Mouse (Mus musculus): ENCODE results near the gene Fiz1. TPM values are rescaled to one million over a fixed set of nuclear protein-coding genes. Genes with fewer than 3 reads are reported as not detected.

The Fiz1 gene
- polyA plus RNA-seq, 1 experiment from 2014 or later = 56.5 TPM

GRCm38 (mm10) chr7:5053456-5054179, 39.1 kb upstream of the Fiz1 start:
- H3K4me1 ChIP-seq = peaks cover 53% of the 10 kb centered on the region
- no peak overlapping the region for H3K27ac ChIP-seq (replicated peaks)

GRCm38 (mm10) chr7:5052931-5053343, 38.4 kb upstream of the Fiz1 start:
- Histone ChIP-seq H3K4me3 (peak overlapping the region; percentile 88), H3K27me3 (replicated peaks; ENCODE audit: low read depth, poor library complexity, severe bottlenecking) (peaks cover 73% of the 10 kb centered on the region), H3K36me3 (replicated peaks) (no peaks in the 10 kb centered on the region), H3K9me3 (0 out of 2 replicates have a peak, but pooled peaks cover 3% of the 10 kb centered on the region), H3K27ac (replicated peaks) (peak overlapping the region; percentile 55), H3K4me1 (peaks cover 53% of the 10 kb centered on the region)
- WGBS = 3% methylated on average over 45 of the region's 45 CpGs
- DNase-seq (ENCODE audit: low spot score) = peak; percentile 40

More at GRCm38 (mm10) chr7:5053456-5054179, 39.1 kb upstream of the Fiz1 start:
- WGBS = 8% methylated on average over 32 of the region's 32 CpGs
- 0 out of 2 replicates have a peak, but pooled peaks cover 3% of the 10 kb centered on the region for H3K9me3 ChIP-seq
- H3K4me3 ChIP-seq = peak overlapping the region; percentile 88
- DNase-seq (ENCODE audit: low spot score) = peak; percentile 36
- H3K36me3 ChIP-seq (replicated peaks) = no peaks in the 10 kb centered on the region
- H3K27me3 ChIP-seq (replicated peaks; ENCODE audit: low read depth, poor library complexity, severe bottlenecking) = peaks cover 80% of the 10 kb centered on the region

- H3K4me1 ChIP-seq = peaks cover 51% of the 10 kb centered on the region
- H3K9me3 ChIP-seq = 0 out of 2 replicates have a peak, but pooled peaks cover 3% of the 10 kb centered on the region
- peak overlapping the region; percentile 88 for H3K4me3 ChIP-seq
- H3K27me3 ChIP-seq (replicated peaks; ENCODE audit: low read depth, poor library complexity, severe bottlenecking) = peaks cover 68% of the 10 kb centered on the region
- DNase-seq (ENCODE audit: low spot score) = peak; percentile 38
- no peak overlapping the region for H3K27ac ChIP-seq (replicated peaks)
- WGBS = 3% methylated on average over 12 of the region's 12 CpGs
- no peaks in the 10 kb centered on the region for H3K36me3 ChIP-seq (replicated peaks)
Measured at GRCm38 (mm10) chr7:5052438-5052837, 37.9 kb upstream of the Fiz1 start.

GRCm38 (mm10) chr7:5051193-5052192, 37.0 kb upstream of the Fiz1 start, which contains the start of gene Zfp580:
Gene Zfp580, plus strand, starts transcription at chr7:5051538.
- Histone ChIP-seq H3K36me3 (replicated peaks) (no peaks in the 10 kb centered on the region), H3K4me3 (peak within 1 kb of the TSS; percentile 88), H3K27me3 (replicated peaks; ENCODE audit: low read depth, poor library complexity, severe bottlenecking) (peaks cover 59% of the 10 kb centered on the region), H3K9me3 (no peaks in the 10 kb centered on the region), H3K4me1 (peaks cover 42% of the 10 kb centered on the region), H3K27ac (replicated peaks) (peak within 1 kb of the TSS; percentile 90)
- peak; percentile 87 for DNase-seq (ENCODE audit: low spot score)
- 1% methylated on average over 65 of the region's 65 CpGs for WGBS

GRCm38 (mm10) chr7:5047313-5047712, 32.8 kb upstream of the Fiz1 start:
- H3K27ac ChIP-seq (replicated peaks) = no peak overlapping the region
- 30% methylated on average over 2 of the region's 2 CpGs for WGBS
- H3K4me3 ChIP-seq = no peak overlapping the region
- no peaks in the 10 kb centered on the region for H3K36me3 ChIP-seq (replicated peaks)
- peaks cover 17% of the 10 kb centered on the region for H3K27me3 ChIP-seq (replicated peaks; ENCODE audit: low read depth, poor library complexity, severe bottlenecking)
- no peak for DNase-seq (ENCODE audit: low spot score)
- H3K9me3 ChIP-seq = no peaks in the 10 kb centered on the region
- peaks cover 19% of the 10 kb centered on the region for H3K4me1 ChIP-seq

- no peak overlapping the region for H3K4me3 ChIP-seq
- WGBS = 68% methylated on average over 2 of the region's 2 CpGs
- peaks cover 10% of the 10 kb centered on the region for H3K27me3 ChIP-seq (replicated peaks; ENCODE audit: low read depth, poor library complexity, severe bottlenecking)
- no peak for DNase-seq (ENCODE audit: low spot score)
- H3K4me1 ChIP-seq = peaks cover 9% of the 10 kb centered on the region
- peaks cover 4% of the 10 kb centered on the region; the same call in 1 of the 2 replicates for H3K36me3 ChIP-seq (replicated peaks)
- H3K9me3 ChIP-seq = no peaks in the 10 kb centered on the region
- no peak overlapping the region for H3K27ac ChIP-seq (replicated peaks)
Measured at GRCm38 (mm10) chr7:5046112-5046511, 31.6 kb upstream of the Fiz1 start.

GRCm38 (mm10) chr7:5044981-5045380, 30.5 kb upstream of the Fiz1 start:
- Histone ChIP-seq H3K36me3 (replicated peaks) (peaks cover 7% of the 10 kb centered on the region; the same call in 1 of the 2 replicates), H3K4me3 (no peak overlapping the region), H3K4me1 (no peaks in the 10 kb centered on the region), H3K9me3 (no peaks in the 10 kb centered on the region), H3K27ac (replicated peaks) (no peak overlapping the region), H3K27me3 (replicated peaks; ENCODE audit: low read depth, poor library complexity, severe bottlenecking) (0 out of 2 replicates have a peak, but pooled peaks cover 2% of the 10 kb centered on the region)
- 86% methylated on average over 2 of the region's 2 CpGs for WGBS
- DNase-seq (ENCODE audit: low spot score) = no peak

- Histone ChIP-seq H3K27me3 (replicated peaks; ENCODE audit: low read depth, poor library complexity, severe bottlenecking) (no peaks in the 10 kb centered on the region), H3K27ac (replicated peaks) (peak overlapping the region; percentile 98; the same call in 1 of the 2 replicates), H3K4me3 (peak overlapping the region; percentile 82), H3K9me3 (peaks cover 11% of the 10 kb centered on the region; the same call in 1 of the 2 replicates), H3K4me1 (peaks cover 6% of the 10 kb centered on the region; the same call in 1 of the 2 replicates), H3K36me3 (replicated peaks) (peaks cover 32% of the 10 kb centered on the region)
- DNase-seq (ENCODE audit: low spot score) = no peak
- WGBS = 55% methylated on average over 5 of the region's 5 CpGs
Measured at GRCm38 (mm10) chr7:5038940-5039339, 24.4 kb upstream of the Fiz1 start.

GRCm38 (mm10) chr7:5038109-5038732, 23.7 kb upstream of the Fiz1 start, which contains the start of gene Zfp784:
Gene Zfp784, minus strand, starts transcription at chr7:5038446.
- Histone ChIP-seq H3K27me3 (replicated peaks; ENCODE audit: low read depth, poor library complexity, severe bottlenecking) (no peaks in the 10 kb centered on the region), H3K4me3 (peak within 1 kb of the TSS; percentile 82), H3K9me3 (peaks cover 13% of the 10 kb centered on the region; the same call in 1 of the 2 replicates), H3K27ac (replicated peaks) (peak within 1 kb of the TSS; percentile 98), H3K36me3 (replicated peaks) (peaks cover 40% of the 10 kb centered on the region), H3K4me1 (peaks cover 6% of the 10 kb centered on the region; the same call in 1 of the 2 replicates)
- DNase-seq (ENCODE audit: low spot score) = peak; percentile 93
- WGBS = under 1% methylated on average over 48 of the region's 48 CpGs

GRCm38 (mm10) chr7:5037467-5037866, 23.0 kb upstream of the Fiz1 start:
- H3K4me1 ChIP-seq = peaks cover 6% of the 10 kb centered on the region; the same call in 1 of the 2 replicates
- no peaks in the 10 kb centered on the region for H3K27me3 ChIP-seq (replicated peaks; ENCODE audit: low read depth, poor library complexity, severe bottlenecking)
- no peak overlapping the region for H3K27ac ChIP-seq (replicated peaks)
- WGBS = 90% methylated on average over 8 of the region's 8 CpGs
- H3K4me3 ChIP-seq = peak overlapping the region; percentile 82
- peaks cover 21% of the 10 kb centered on the region; the same call in 1 of the 2 replicates for H3K9me3 ChIP-seq
- peaks cover 47% of the 10 kb centered on the region for H3K36me3 ChIP-seq (replicated peaks)
- DNase-seq (ENCODE audit: low spot score) = no peak

GRCm38 (mm10) chr7:5037026-5037425, 22.5 kb upstream of the Fiz1 start:
- 91% methylated on average over 7 of the region's 7 CpGs for WGBS
- Histone ChIP-seq H3K4me3 (peak overlapping the region; percentile 82; the same call in 1 of the 2 replicates), H3K9me3 (peaks cover 25% of the 10 kb centered on the region), H3K4me1 (peaks cover 6% of the 10 kb centered on the region; the same call in 1 of the 2 replicates), H3K36me3 (replicated peaks) (peaks cover 52% of the 10 kb centered on the region), H3K27me3 (replicated peaks; ENCODE audit: low read depth, poor library complexity, severe bottlenecking) (no peaks in the 10 kb centered on the region), H3K27ac (replicated peaks) (no peak overlapping the region)
- DNase-seq (ENCODE audit: low spot score) = no peak
